Mouse (Mus musculus): ENCODE measurements around the gene Srsf9. TPM values are rescaled to one million over a fixed set of nuclear protein-coding genes. Genes with fewer than 3 reads are reported as not detected.

The Srsf9 gene
- 10.4 and 21.9 TPM in 2 replicates for polyA plus RNA-seq (2012; rRNA removed)

DNA sequence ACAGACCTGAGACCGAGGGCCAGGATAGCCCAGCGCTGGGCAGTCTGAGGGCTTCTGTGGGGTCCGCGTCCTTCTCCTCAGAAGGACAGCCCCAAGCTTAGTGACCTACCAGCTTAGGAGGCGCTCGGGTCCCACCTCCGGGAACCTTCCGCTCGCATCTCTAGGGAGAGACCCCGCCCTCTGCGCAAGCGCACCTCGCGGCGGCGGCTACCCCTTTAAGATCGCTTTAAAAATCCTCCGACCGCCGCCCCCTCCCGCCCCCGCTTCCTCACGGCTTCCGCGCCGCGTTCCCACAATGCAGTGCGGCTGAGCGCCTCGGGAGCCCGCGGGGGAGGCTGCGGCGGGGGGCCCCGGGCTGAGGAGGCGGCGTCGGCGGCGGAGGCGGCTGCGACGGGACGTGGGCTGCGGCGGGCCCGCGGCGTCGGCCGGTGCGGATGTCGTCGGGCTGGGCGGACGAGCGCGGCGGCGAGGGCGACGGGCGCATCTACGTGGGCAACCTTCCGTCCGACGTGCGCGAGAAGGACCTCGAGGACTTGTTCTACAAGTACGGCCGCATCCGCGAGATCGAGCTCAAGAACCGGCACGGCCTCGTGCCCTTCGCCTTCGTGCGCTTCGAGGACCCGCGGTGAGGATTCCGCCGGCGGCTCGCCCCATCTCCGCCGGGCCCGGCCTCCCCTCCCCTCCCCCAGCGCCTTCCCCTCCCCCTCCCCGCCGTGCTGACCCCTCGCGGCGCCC is at the start of gene Srsf9:
Gene Srsf9 (plus strand): TSS at position 303 of the 735 bp plus-strand sequence.

DNA sequence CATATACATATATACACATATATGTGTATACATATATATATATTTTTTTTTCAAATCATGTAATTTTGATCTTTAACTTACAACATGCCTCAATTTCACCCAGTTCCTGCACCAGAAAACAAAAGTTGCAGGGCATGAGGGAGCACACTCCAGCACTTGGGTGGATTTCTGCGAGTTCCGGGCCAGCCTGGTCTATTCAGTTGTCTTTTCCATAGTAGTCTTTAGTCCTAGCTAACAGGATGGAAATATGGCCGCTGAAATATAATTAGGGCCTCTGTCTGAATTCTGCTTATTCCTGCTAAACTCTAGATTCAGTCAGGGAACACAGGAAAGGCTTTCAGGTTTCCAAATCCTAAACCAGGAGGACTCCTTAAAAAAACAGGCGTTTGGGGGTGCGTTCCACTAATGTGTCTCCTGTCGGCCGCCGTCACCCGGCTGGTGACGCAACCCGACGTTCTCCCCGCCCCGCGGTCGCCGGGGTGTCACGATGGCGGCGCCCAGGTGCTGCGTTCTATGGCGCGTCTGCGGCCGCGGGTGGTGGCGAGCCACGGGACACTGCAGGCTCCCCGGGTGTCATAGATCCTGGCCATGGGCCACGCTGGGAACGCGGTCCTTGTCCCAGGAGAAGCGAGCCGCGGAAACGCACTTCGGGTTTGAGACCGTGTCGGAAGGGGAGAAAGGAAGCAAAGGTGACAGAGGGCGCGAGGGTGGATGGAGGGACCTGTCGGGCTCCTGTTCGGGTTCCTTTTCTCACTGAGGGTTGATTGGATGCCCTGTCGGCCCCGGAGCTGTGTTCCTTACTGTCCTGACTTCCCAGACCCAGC is 47.5 kb upstream of the Srsf9 start, which contains the start of gene Coq5:
Gene Coq5 (plus strand): TSS at position 441 of the 824 bp plus-strand sequence.

DNA sequence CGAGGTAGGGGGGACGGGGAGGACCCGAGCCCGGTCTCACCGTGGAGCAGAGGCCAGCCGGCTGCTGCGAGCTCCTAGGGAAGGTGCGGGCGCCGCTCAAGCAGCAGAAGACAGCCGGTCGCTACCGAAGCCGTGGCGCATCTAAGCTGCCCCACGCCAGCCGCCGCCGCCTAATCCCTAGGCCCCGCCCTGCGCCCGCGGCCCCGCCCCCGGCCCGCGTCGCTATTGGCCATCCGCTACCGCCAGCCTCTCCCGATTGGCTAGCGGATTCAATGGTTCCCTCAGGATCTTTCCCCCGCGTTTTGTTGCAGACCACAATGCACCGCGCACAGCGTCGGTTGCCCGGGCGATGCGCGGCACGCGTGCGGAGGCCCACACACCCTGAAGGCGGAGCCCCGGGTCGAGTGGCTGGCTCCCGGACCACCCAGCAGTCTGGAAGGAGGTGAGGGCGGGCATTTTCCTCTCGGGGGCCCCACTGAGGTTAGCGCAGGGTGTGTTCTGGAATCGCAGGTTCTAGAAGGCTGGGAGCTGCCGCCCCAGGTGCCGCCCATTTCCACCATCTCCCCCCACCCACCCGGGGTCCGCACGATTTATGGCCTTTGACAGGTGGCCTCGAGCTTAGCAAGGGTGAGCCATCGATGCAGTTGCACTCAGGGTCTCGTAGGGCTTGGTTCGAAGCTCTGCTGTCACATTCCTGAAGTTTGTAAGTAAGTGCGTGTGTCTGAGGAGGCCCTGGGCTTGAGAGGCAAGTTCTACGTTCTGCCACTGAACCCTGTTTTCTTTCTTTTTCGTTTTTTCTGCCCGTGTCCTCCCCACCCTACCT is 26.0 kb upstream of the Srsf9 start, which contains the start of gene Dynll1:
Gene Dynll1 (minus strand): TSS at position 208 of the 823 bp plus-strand sequence.

DNA sequence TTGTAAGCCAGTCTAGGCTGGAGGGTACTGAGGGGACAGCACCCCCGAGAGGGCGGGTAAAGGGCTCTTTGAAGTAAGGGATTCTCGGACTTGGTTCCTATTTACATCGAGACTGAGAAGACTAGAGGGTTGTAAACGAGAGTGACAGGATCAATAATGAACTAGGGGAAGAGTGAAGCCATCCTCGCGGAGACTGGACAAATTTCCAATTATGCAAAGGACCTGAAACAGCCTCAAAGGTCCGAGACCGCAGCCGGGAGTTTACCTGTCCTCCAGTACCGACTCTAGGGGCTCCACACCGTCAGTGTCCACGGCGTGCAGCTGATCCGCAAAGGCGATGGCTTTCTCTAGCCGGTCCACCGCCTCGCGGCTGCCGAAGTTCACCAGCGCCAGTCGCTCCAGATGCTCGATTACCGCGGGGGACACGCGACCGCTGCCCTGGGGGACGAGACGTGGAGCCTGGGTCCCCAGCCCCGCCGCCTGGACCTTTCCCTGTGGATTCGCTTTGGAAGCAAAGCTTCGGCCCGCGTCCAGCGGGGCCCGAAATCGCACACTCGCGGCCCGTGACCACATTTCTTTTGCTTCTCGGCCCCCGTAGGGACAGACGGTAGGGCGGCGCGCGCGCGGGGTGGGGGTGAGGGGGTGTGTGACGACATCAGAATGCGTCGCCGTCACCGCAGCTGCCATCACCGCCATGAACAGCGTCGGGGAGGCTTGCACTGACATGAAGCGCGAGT is 13.8 kb downstream of the Srsf9 start, which contains the start of the genes Gatc and Triap1:
Gene Gatc (minus strand): TSS at position 602 of the 737 bp plus-strand sequence.
Gene Triap1 (plus strand): TSS at position 649 of the 737 bp plus-strand sequence.

DNA sequence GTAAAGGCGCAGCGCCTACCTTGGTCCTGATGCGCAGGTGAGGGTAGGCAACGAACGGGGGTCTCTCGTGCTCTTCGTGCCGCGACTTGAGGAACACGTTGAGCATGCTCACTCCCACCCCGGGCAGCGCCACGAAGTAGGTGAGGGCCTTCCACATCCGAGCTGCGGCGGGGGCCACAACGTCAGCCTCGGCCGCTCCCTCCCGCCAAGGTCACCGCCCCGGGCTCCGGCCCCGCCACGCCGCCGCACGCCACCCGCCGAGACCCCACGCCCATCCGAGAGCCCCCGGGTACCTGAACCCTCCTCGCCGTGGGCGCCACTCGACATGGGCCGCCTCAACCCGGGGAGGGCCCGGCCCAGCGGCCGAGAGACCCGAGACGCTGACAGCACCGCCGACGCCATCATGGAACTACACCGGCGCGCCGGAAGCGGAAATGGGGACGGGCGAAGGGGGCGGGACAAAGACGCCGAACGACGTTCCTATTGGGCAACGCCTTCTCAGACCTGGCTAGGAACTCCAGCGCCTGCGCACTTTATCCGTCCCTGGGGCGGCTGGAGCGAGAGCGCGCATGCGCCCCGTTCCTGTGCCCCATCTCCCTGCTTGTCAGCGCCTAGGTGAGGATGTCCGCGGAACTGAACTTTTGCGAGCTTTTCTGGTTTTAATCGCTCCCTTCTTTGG is 21.7 kb downstream of the Srsf9 start, which contains the start of gene Cox6a1:
Gene Cox6a1 (minus strand): TSS at position 436 of the 679 bp plus-strand sequence.

Other genes with a start within 250 kb of the Srsf9 start
- not detected in 2 replicates for gene Gm10401, start 228.9 kb upstream of the Srsf9 start, polyA plus RNA-seq (2012; rRNA removed)
- 62.0 and 69.5 TPM in 2 replicates for gene Acads, start 207.8 kb upstream of the Srsf9 start, polyA plus RNA-seq (2012; rRNA removed)
- 14.9 and 15.3 TPM in 2 replicates for gene Unc119b, start 192.2 kb upstream of the Srsf9 start, polyA plus RNA-seq (2012; rRNA removed)
- 32.7 and 34.7 TPM in 2 replicates for gene Mlec, start 169.0 kb upstream of the Srsf9 start, polyA plus RNA-seq (2012; rRNA removed)
- gene Cabp1, start 132.8 kb upstream of the Srsf9 start, polyA plus RNA-seq (2012; rRNA removed): 0.51 and 0.57 TPM in 2 replicates
- gene Pop5, start 91.3 kb upstream of the Srsf9 start, polyA plus RNA-seq (2012; rRNA removed): 40.6 and 139 TPM in 2 replicates
- gene Rnf10, start 54.3 kb upstream of the Srsf9 start, polyA plus RNA-seq (2012; rRNA removed): 73.9 and 104 TPM in 2 replicates
- 4.9 and 5.8 TPM in 2 replicates for gene Coq5, start 47.5 kb upstream of the Srsf9 start, polyA plus RNA-seq (2012; rRNA removed)
- gene Dynll1, start 26.2 kb upstream of the Srsf9 start, polyA plus RNA-seq (2012; rRNA removed): 51.1 and 79.2 TPM in 2 replicates
- gene Gatc, start 14.0 kb downstream of the Srsf9 start, polyA plus RNA-seq (2012; rRNA removed): 3.6 and 4.2 TPM in 2 replicates
- 4.2 and 4.3 TPM in 2 replicates for gene Triap1, start 14.0 kb downstream of the Srsf9 start, polyA plus RNA-seq (2012; rRNA removed)
- gene Cox6a1, start 21.8 kb downstream of the Srsf9 start, polyA plus RNA-seq (2012; rRNA removed): 2,279 and 5,235 TPM in 2 replicates
- 8.2 and 8.9 TPM in 2 replicates for gene Msi1, start 102.4 kb downstream of the Srsf9 start, polyA plus RNA-seq (2012; rRNA removed)
- gene Pla2g1b, start 139.1 kb downstream of the Srsf9 start, polyA plus RNA-seq (2012; rRNA removed): 22,403 and 37,455 TPM in 2 replicates
- 11.4 and 13.2 TPM in 2 replicates for gene Sirt4, start 157.5 kb downstream of the Srsf9 start, polyA plus RNA-seq (2012; rRNA removed)
- gene Pxn, start 179.5 kb downstream of the Srsf9 start, polyA plus RNA-seq (2012; rRNA removed): 48.3 and 55.4 TPM in 2 replicates
- gene Rplp0, start 232.3 kb downstream of the Srsf9 start, polyA plus RNA-seq (2012; rRNA removed): 1,163 and 1,311 TPM in 2 replicates
- gene Gcn1l1, start 238.1 kb downstream of the Srsf9 start, polyA plus RNA-seq (2012; rRNA removed): 14.9 and 16.2 TPM in 2 replicates